Mouse (Mus musculus): ENCODE data around the gene Cfap74.

- TF ChIP-seq CTCF (IDR thresholded peaks at IDR 0.05) (no peak), POLR2A (IDR thresholded peaks at IDR 0.05; ENCODE audit: insufficient read depth, low read depth, low read length) (peak; percentile 25; the same call in 1 of the 2 replicates), EP300 (IDR thresholded peaks at IDR 0.05; ENCODE audit: insufficient read depth, low read depth, low read length) (peak; percentile 82)
These were observed 60.7 kb downstream of the Cfap74 start for GRCm38 (mm10) chr4:155469590-155470262.
